Mouse (Mus musculus) left cerebral cortex, postnatal 14 days (tissue): ENCODE measurements around the gene Ap5s1. TPM values are rescaled to one million over a fixed set of nuclear protein-coding genes. Genes with fewer than 3 reads are reported as not detected.

Experiments
- DNase-seq, 2 experiments: peaks; one replicate each; pipeline ENCODE4 v3.0.0; 2021 to 2022; ENCODE audit warnings: low spot score in 2 of 2, mixed read lengths in 1 of 2
- intact Hi-C: fragments of 180-260 bp; cut with DNase I; formaldehyde crosslinking; loops from one replicate; pipeline ENCODE4 v1.15.1; 2025
- total RNA-seq, 2 experiments: library from RNA; stranded (reverse); gene quantifications; 2 replicates each; pipeline ENCODE4 v1.2.3; 2021

Ap5s1 gene
- total RNA-seq, 2 experiments from 2014 or later = 23.9 to 26.3 TPM

- peak; percentile 82 to 84 for DNase-seq
Observed at GRCm38 (mm10) chr2:131179990-131180587, 26.8 kb upstream of the Ap5s1 start, which contains the start of gene Cenpb. Gene Cenpb (minus strand): TSS chr2:131180067.

GRCm38 (mm10) chr2:131186343-131186742 lies 20.5 kb upstream of the Ap5s1 start:
- intact Hi-C loops = loop anchor here (2.0 to 10.0 kb wide), 2 partner anchors 76 to 228 kb away; partner anchors contain the start of gene Pank2

More at GRCm38 (mm10) chr2:131179990-131180587, 26.8 kb upstream of the Ap5s1 start, which contains the start of gene Cenpb:
- intact Hi-C loops = loop anchor here (1.0 to 10.0 kb wide), 2 partner anchors 30 to 235 kb away; no protein-coding TSS in a partner anchor

DNA sequence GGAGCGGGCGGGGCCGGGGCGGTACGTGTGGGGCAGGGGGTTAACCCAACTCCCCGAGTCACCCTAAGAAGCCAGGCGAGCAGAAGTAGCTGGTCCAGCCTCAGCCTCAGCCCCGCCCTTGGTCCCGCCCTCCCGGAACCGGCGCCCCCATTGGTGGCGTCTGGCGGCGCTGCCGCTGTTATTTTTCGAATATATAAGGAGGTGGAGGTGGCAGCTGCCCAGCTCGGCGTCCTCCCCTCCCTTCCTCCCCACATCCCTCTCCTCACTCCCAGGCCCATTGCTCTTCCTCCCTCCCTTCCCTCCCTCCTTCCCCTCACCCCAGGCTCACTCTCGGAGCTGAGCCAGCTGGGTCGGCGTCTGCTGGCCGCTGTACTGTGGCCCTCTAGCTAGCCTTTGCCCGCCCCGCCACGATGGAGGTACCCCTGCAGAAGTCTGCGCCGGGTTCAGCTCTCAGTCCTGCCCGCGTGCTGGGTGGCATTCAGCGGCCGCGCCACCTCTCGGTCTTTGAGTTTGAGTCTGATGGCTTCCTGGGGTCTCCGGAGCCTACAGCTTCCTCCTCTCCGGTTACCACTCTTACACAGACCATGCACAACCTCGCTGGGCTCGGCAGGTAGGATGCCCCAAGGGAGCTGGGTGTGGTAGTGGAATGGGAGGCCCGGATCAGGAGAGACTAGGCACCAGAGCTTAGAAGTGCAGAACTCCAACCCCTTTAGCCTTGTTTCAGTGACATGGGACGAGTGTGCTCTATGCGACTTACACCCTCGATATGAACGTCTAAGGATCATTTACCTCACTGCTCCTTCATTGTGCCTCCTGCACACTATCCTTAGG lies 19.9 kb upstream of the Ap5s1 start, which contains the start of the genes Cdc25b and Spef1:
Cdc25b (plus strand) TSS at position 179 of the 831 bp plus-strand sequence.
Spef1 (minus strand) TSS at position 512 of the 831 bp plus-strand sequence.
- peak; percentile 79 for DNase-seq
- intact Hi-C loops = loop anchor here (2.0 to 10.0 kb wide), 2 partner anchors 76 to 228 kb away; partner anchors contain the start of gene Pank2

More at GRCm38 (mm10) chr2:131186343-131186742, 20.5 kb upstream of the Ap5s1 start:
- DNase-seq = no peak

- no peak for DNase-seq
- intact Hi-C loops = loop anchor here (2.0 to 10.0 kb wide), 2 partner anchors 75 to 227 kb away; partner anchors contain the start of gene Pank2
Observed at GRCm38 (mm10) chr2:131187602-131187922, 19.3 kb upstream of the Ap5s1 start.

- intact Hi-C loops = loop anchor here (10.0 kb wide), 1 partner anchor 226 kb away; no protein-coding TSS in a partner anchor
- no peak for DNase-seq
Observed at GRCm38 (mm10) chr2:131188311-131188710, 18.6 kb upstream of the Ap5s1 start.

DNA sequence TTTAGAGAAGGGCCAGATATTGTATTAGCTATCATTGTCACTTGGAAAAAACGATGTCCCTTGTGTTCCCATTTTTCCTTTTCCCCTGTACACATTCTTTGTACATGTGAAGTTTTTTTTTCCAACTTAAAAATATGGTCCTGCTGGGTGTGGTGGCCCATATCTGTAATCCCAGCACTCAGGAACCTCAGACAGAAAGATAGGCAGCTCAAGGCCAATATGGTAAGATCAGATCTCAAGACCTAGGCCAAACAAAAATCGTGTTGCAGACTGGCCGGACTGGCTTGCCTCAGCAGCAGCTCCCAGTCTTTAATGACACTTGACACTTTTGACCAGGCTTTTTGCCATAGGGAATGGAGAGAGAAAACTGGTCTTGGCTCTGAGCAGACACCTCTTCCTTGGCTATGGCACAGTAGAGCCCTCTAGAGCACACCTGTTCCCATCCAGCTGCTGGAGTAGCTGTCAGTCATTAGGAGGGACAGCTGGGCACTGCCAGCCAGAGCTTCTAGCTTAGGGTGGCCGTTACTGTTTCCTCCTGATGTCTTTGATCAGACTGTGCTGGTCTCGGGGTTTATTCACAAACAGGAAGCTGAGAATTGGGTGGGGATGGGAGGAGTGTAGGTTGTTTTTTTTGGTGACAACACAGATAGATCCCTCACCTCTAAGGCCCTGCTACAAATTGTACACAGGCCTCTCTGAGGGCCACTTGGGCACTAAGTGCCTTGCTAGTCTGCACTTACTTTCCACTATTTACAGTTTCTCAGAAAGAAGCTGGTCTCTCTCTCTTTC lies 17.2 kb upstream of the Ap5s1 start:
- no peak for DNase-seq
- intact Hi-C loops = loop anchor here (10.0 kb wide), 1 partner anchor 225 kb away; no protein-coding TSS in a partner anchor

DNA sequence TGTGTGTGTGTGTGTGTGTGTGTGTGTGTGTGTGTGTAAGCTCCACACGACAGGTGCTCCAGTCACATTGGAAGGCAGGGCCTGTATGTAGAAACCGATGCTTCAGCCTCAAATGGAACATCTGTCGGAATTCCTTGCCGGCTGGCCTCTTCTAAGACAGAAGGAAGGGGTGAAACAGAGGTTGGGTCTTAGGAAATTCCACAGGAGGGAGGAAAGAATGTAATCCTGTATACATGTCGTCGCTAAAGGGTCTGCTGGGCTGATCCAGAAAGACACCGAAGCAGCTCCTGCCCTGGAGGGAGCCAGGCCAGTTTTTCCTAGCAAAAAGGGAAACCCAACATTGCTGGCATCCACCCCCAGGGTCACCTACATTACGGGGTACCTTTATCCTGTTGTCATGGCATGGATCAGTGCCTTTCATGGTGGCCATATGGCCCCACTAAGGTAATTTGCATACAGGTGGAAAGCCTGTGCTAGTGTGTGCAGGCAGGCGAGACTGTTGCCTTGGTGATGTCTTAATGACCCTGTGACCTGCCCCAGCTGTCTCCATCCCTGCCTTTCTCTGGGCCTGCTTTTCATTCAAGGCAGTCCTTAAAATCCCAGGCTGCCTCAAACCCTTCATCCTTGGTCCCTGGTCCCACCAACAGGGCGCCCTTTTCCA lies 16.4 kb upstream of the Ap5s1 start:
- DNase-seq = no peak
- intact Hi-C loops = no loop called here

DNA sequence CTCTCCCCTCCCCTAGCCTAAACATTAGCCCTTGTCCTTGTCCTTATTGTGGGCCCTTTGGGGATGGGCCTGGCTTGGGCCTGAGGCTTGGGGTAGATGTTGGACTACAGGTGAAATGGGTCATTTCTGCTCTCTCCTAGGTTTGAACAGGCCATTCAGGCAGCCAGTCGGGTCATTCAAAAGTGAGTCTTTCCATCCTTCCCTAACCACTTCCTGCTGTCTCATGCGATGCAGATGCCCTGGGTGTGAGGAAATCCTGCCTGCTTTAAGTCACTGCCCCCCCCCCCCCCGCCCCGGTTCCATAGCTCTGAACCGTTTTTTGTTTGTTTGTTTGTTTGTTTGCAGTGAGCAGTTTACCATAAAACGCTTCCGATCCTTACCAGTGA lies 15.9 kb upstream of the Ap5s1 start:
- DNase-seq = no peak
- intact Hi-C loops = no loop called here

DNA sequence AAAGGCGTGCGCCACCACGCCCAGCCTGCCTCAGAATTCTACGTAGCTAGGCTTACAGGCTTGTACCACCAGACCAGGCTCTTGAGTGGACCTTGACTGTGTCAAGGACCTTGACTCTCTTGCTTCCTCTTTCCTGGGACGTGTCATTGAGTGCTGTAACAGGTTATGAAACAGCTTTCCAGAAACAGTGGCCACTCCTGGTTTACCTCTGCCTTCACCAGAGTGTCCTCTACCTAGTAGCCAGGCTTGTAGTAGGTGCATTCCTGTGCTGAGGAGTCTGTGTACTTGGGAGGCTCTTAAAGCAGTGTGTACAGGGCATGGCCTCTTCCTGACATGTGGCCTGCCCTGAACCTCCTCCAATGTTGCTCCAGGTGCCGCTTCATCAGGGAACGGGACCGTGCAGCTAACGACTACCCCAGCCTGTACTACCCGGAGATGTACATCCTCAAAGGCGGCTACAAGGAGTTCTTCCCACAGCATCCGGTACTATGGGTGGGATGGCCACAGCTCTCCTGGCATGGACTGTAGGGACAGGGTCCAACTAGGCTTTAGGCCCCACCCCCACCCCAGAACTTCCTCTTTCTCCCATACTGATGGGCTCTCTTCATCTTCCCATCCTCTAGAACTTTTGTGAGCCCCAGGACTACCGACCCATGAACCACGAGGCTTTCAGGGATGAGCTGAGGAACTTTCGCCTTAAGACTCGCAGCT lies 10.1 kb upstream of the Ap5s1 start:
- intact Hi-C loops = no loop called here
- DNase-seq = no peak

DNA sequence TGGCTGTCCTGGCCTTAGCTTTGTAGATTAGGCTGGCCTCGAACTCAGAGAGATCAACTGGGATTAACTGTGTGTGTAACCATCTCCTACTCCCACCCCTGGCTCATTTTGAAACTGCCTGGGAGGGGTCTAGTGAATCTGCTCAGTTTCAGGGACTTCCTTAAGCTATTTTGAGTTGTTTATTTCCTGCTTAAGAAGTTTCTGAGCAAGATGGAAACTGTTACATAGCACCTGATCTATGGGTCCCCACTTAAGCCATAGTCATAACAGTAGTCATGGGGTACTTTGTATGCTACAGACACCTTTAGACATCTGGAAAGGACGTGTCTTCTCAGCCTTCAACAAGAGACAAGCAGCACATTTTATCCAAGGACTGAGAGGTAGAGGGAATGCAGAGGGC lies 6.2 kb upstream of the Ap5s1 start:
- DNase-seq = no peak
- intact Hi-C loops = no loop called here

- intact Hi-C loops = no loop called here
Observed at GRCm38 (mm10) chr2:131201262-131201661, 5.6 kb upstream of the Ap5s1 start.

DNA sequence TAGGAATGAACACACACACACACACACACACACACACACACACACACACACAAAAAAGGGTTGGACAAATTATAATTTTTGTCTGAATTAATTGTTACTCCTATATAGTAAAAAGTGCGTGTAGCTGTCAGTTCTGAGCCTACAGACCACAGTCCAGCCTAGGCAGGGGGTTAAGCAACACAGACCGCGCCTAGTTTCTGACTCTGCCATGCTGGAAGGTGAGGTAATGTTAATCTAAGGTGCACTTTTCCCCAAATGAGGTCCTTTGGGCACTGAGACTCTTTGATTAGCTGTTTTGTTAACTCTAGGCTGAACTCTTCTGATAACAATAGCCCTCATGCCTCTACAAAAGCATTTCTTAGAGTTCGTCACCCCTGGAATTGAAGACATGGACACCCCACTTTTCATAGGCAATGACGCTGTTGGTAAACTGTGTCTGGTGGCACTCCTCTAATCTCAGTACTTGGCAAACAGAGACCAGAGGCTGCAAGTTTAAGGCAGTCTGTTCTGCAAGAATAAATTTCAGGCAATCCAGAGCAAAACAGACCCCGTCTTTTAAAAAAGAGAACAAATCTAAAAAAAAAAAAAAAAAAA lies 3.0 kb upstream of the Ap5s1 start:
- DNase-seq = no peak
- intact Hi-C loops = no loop called here

More at GRCm38 (mm10) chr2:131201262-131201661, 5.6 kb upstream of the Ap5s1 start:
- DNase-seq = no peak

DNA sequence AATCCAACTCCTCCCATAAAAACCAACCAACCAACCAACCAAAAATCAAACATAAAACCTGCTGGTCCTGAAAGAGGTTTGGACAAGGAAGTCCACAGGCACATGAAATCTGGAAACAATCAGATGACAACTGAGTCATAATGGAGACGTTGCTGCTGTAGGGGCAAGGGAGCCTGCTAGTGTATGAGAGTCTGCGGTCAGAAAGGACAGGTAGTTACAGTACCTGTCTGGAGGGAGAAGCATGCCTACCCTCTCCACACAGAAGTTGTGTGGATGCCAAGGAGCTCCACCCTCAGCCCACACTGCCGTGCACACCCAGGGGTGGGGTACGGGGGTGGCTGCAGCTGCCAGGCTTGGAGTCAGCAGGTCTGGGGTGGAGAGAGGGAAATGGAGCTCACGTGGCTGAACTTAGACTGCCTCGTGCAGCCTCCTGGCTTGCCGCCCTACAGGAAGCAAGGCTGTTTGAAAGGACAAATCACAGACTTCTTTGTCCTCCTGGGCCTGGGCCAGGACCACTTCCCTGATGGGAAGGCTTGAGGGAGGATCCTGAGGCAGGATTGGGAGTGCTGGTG lies 2.4 kb upstream of the Ap5s1 start:
- peak; percentile 78 to 95 for DNase-seq
- intact Hi-C loops = no loop called here

GRCm38 (mm10) chr2:131205521-131206182 lies 1.2 kb upstream of the Ap5s1 start:
- intact Hi-C loops = no loop called here
- no peak for DNase-seq

GRCm38 (mm10) chr2:131208356-131208755 lies 1.5 kb downstream of the Ap5s1 start:
- intact Hi-C loops = no loop called here

GRCm38 (mm10) chr2:131209125-131209795 lies 2.4 kb downstream of the Ap5s1 start:
- DNase-seq = no peak
- intact Hi-C loops = no loop called here

More at GRCm38 (mm10) chr2:131208356-131208755, 1.5 kb downstream of the Ap5s1 start:
- no peak for DNase-seq
